Mouse (Mus musculus) stomach, postnatal 0 days (tissue): ENCODE measurements around the gene Krr1.

Experiments
- CTCF ChIP-seq: IDR thresholded peaks from 2 replicates; pipeline ENCODE4 v1.5.1; 2016; ENCODE audit warnings: antibody characterized with exemption, low read depth, mild to moderate bottlenecking, moderate library complexity
- EP300 ChIP-seq: optimal IDR thresholded peaks from 2 replicates; pipeline ENCODE3; 2016; ENCODE audit warnings: antibody characterized with exemption

DNA sequence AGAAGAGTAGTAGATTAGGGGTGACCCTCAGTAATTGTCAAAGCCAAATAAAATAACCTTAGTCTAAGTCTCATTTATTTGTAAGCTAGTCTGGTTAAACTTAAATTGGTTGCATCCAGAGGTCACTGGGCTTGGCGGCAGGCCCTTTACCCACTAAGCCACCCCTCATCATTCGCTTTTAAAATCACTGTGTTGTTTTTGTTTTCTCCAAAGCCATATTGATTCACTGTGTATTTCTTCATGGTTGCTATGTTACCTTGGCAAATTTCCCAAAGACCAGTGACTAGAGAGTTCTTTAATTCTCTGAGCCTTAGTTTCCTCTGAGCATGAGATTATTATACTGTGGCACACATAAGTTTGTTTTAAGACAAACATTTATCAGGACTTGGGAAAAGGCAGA is 37.3 kb upstream of the Krr1 start:
- TF ChIP-seq EP300 (no peak), CTCF (no peak)
